Mouse (Mus musculus): ENCODE results near the gene St3gal3.
A peak's percentile ranks its signal among the peaks of the same experiment; 100 is the strongest.

Gene St3gal3

GRCm38 (mm10) chr4:118141511-118141910, 6.8 kb upstream of the St3gal3 start:
- no peak for DNase-seq (ENCODE audit: low read depth, low spot score)

DNA sequence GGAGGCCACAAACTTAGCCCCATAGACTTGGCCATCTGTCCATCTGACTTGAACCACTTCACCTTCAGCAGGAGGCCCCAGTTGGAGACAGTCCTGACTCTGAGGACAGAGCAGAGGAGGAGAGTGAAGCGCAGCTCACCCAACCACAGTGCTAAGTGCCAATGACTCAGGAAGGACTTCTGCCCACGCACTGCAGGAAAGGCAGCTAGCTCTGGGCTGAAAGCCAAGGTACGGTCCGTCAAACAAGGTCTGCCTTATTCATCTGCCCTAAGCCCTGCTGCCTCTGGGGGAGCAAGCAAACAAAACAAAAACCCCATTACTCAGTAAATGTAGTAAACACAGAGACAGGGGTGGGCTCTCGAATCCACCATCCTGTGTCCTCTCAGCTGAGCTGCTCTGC, 4.2 kb upstream of the St3gal3 start:
- no peak for DNase-seq (ENCODE audit: low read depth, low spot score)

- no peak for DNase-seq (ENCODE audit: low read depth, low spot score)
Measured at GRCm38 (mm10) chr4:118137857-118138256, 3.1 kb upstream of the St3gal3 start.

DNA sequence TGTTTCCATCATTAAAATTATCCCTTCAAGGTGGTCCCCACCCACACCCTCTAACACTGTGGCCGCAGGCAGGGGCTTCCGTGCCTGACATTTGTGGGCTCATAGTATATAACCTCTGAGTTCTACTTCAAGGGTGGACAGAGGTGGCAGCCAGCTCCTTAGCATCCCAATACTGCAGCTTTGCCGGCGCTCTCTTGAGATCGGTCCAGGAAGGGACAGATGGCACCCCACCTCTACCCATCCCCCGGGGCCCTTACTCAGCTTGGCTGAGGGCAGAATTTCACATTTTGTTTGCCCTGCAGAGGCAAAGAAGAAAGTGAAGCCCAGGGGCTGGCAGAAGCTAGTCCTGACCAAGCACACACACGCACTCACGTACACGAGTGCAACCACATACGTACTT, 2.6 kb upstream of the St3gal3 start:
- DNase-seq (ENCODE audit: low read depth, low spot score) = no peak

DNA sequence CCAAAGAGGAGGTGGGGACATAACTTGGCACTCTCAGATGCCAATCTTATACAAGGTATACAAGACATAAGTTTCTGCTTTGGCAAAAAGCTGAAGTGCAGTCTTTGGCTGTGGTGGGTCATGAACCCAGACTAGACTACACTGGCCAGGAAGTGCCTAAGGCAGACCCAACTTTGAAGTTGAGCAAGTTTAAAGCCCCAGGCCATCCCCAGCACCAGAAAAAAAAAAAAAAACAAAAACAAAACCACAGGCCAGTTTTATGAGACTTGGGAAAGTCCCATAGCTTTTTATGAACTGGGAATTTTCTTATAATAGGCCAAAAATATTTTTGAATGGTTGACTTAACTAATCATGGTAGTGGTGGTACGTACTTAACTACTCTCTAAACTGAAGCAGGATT, 700 bp upstream of the St3gal3 start:
- no peak for DNase-seq (ENCODE audit: low read depth, low spot score)

DNA sequence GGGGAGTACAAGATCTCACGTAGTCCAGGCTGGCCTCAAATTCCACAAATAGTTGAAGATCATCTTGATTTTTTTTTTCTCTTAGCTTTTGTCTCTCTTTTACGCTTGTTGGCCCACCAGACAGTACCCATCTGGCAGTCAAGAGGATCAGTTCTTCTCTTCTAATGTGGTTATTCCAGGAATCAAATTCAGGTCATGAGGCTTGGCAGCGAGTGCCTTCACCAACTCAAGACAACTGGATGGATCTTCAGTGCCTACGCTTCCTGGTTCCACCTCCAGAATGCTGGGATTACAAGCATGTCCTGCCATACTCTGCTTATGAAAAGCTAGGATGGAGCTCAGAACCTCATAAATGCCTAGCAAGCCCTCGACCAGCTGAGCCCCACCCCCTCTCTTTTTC, 3.4 kb downstream of the St3gal3 start:
- no peak for DNase-seq (ENCODE audit: low read depth, low spot score)

- DNase-seq (ENCODE audit: low read depth, low spot score) = no peak
Measured at GRCm38 (mm10) chr4:118123030-118123704, 11.5 kb downstream of the St3gal3 start.

DNA sequence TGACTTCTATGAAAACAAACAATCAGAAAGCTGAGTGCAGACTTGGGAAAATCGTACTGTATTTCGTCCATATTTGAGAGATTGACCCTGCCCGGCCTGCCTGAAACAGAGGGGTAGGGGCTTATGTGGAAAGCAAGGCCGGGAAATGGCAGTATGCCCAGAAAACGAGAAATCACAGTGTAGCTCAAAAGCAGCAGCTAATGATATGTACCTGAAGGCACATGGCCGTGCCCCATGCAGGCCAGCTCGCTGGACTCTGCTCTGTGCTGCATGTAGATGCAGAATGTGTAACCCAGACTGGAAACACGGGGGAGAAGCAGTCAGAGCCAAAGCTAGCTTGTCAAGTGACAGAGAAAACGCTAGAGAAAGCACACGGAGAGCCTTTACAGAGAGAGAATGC, 12.6 kb downstream of the St3gal3 start:
- DNase-seq (ENCODE audit: low read depth, low spot score) = no peak

DNA sequence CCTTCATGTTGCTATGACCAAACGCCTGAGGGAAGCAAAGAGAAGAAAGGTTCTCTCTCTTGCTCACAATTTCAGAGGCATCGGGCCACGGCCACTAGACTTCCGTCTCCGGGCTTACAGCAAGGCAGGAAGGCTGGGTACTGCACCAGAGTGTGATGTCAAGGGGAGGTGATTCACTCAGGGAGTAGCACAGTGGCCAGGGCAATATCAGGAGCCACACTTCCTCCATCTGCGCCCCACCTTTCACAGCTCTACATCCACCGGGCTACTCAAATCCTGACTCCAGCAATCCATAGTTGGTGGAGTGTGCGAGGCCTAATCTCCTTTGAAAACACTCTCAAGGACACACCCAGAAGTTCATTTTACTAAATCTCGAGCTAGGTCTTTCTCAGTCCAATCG, 17.1 kb downstream of the St3gal3 start:
- DNase-seq (ENCODE audit: low read depth, low spot score) = no peak

GRCm38 (mm10) chr4:118116098-118116497, 18.6 kb downstream of the St3gal3 start:
- no peak for DNase-seq (ENCODE audit: low read depth, low spot score)

- no peak for DNase-seq (ENCODE audit: low read depth, low spot score)
Measured at GRCm38 (mm10) chr4:118115132-118115531, 19.6 kb downstream of the St3gal3 start.

DNA sequence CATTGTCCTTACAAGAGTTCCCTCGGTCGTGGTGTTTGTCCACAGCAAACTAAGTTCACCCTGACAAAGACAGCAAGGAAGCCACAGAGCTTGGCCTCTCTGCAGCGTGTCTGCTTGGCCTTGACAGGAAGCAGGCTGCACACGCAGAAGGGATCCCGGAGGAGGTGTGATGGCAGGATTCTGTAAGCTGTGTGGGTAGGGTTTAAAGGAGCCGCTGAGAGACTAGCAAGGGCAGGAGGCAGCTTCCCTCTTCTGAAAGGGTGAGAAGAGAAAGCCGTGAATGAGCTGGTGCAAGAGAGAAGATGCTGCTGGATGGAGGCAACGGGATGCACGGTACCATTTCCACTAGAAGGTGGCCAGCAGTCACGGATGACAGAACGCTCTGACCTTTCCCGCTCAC, 22.1 kb downstream of the St3gal3 start:
- DNase-seq (ENCODE audit: low read depth, low spot score) = no peak

DNA sequence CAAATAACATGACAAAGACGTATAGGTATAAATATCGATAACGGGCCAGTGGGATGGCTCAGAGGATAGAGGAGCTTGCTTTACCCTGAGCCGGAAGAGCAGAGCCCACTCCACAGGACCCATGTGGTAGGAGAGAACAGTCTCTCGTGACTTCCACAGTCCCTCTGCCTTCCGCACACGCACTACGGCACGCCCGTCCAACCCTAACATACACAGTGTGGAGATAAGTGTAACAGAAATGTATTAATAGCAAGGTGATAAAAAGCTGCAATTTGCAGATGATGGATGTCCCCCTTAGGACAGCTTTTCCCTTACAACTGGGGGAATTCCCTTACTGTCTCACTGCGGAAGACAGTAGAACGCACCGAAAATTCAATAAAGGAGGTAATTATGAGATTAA, 25.1 kb downstream of the St3gal3 start:
- DNase-seq (ENCODE audit: low read depth, low spot score) = no peak

DNA sequence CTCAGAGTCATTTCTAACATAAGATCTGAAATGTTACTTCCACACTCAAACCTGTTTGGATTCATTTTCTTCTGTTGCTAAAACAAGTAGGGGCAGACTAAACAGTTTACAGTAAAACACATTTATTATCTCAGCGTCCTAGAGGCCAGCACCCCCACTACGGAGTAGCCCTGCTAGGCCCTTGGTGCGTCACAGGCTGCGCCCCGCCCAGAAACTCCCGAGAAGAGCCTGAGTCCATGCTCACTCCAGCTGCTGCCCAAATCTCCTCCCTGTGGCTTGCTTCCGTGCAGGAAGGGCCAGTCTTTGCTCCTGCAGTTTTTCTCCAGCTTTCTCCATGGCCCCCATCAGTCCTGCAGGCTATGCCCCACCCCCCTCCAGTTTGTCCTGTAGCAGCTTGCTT, 25.9 kb downstream of the St3gal3 start:
- no peak for DNase-seq (ENCODE audit: low read depth, low spot score)

GRCm38 (mm10) chr4:118105256-118106053, 29.3 kb downstream of the St3gal3 start:
- DNase-seq (ENCODE audit: low read depth, low spot score) = no peak

- DNase-seq (ENCODE audit: low read depth, low spot score) = no peak
Measured at GRCm38 (mm10) chr4:118103280-118103830, 31.4 kb downstream of the St3gal3 start.

DNA sequence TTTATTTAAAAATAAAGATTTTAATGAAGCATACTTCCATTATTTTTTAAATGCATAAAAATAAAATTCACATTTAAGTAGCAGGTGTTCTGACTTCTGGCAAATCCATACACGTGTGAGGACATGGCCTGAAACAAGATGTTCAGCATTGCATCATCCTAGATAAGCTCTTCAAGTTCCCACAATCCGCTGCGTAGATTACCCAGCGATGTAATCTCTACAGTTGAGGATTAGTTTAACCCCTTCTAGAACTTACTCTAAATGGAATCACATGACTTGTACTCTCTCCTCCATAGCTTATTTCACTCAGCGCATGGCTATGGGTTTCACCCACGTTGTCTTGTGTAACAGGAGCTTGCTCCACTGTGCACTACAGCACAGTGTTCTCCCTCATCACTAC, 33.2 kb downstream of the St3gal3 start:
- no peak for DNase-seq (ENCODE audit: low read depth, low spot score)

DNA sequence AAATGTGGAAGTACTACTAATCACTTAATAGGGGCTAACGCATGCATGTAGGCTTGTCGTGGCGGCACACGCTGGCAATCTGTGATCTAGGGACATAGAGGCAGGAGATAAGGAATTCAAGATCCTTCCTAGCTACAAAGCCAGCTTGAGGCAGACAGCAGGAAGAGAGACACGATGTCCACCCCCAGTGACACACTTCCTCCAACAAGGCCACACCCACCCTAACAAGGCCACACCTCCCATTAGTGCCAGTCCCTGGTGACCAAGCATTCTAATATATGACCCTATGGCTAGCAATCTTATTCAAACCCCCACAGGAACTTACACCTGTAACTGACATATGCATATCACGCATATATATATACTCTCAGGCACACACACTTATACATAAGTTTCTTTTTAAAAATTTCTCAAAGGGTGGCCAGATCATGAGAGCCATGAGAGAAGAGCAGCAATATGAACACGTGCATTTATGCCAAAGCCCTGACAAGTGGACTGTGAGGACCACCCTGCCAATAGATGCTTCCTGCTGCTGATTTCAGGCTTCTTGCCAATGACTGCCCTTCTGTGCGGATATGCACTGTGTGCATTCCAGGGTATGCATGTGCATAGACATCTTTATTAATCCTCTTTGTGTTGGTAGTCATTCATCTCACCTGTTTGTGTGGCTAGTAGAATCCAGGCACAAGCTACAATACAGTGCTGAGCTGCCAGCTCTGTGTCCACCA, 34.9 kb downstream of the St3gal3 start:
- no peak for DNase-seq (ENCODE audit: low read depth, low spot score)

- DNase-seq (ENCODE audit: low read depth, low spot score) = no peak
Measured at GRCm38 (mm10) chr4:118098571-118098970, 36.1 kb downstream of the St3gal3 start.

DNA sequence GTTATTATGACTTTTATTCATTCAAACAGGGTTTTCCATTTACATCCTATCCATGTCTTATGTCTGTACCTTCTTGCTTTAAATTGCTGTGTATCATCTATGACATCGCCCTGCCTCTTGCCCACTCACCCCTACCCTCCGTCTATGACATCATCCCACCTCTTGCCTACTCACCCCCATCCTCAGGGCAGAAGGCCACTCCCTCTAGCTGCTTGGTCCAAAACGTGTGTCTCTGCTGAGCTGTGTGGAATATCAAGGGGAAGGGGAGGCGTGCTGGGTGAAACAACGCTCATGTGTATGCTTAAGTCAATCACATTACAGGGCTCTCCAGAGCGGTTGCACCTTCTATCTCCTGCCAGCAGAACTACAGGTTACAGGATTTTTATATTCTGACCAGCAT, 38.6 kb downstream of the St3gal3 start:
- no peak for DNase-seq (ENCODE audit: low read depth, low spot score)

- no peak for DNase-seq (ENCODE audit: low read depth, low spot score)
Measured at GRCm38 (mm10) chr4:118092784-118093457, 41.8 kb downstream of the St3gal3 start.

DNA sequence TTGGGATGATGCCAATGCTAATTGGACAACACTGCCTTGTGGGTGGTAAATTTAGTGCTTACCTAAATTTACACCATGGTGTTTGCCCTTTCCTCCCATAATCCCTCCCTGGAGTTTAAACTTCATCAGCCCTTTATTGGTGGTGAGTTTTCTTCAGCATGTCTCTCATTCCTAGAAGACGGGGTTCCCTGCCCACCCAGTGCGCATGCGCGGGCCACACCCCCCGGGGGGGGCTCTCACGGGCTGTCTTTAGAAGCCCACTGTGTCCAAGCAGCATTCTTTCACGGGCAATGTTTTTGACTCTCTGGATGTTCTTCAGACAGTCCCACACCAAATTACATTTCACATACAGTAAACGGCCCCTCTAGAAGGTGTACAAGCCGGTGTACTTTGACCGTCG, 44.3 kb downstream of the St3gal3 start:
- peak; percentile 26 for DNase-seq (ENCODE audit: low read depth, low spot score)

Measured in R1 (cell line).